Mouse (Mus musculus) urinary bladder, postnatal 4 days (tissue): ENCODE results near the gene Zfp473.
"Not testable (repeated sequence)": the region's sequence is repeated elsewhere in the genome, so short reads cannot be mapped to it uniquely, and the experiment has no call there.

ENCODE experiments used
- DNase-seq, 2 experiments: peaks; one replicate each; pipeline ENCODE4 v3.0.0; 2021 to 2022; ENCODE audit warnings: low spot score in 2 of 2

Zfp473 gene

DNA sequence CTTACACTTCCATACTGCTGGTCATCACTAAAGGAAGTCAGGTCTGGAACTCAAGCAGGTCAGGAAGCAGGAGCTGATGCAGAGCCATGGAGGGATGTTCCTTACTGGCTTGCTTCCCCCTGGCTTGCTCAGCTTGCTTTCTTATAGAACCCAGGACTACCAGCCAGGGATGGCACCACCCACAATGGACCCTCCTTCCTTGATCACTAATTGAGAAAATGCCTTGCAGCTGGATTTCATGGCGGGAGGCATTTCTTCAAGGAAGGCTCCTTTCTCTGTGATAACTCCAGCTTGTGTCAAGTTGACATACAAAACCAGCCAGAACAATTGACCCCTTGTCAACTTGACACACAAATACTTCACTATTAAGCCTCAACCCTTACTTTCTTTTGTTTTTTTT is at the start of gene Zfp473:
TSS of gene Zfp473 (minus strand) at position 101 of the 400 bp plus-strand sequence.
- not testable (repeated sequence) for DNase-seq

DNA sequence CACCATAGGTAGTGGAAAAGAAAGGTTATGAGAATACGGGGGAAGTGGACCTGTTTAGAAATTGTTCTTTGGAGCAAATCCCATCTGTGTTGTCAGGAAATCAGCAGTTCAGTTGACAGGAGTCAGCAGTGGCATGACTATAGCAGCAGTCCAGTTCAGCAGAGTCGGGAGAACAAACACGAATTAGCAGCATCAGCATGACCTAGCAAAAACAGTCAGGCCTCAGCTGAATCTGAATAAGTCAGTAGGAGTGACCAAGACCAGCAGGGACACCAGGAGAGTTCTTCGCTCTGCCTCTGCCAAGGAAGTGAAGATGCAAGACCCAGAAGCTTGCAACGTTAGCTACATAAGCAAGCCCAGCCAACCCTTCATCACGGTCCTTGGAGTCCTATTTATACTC is 41.9 kb upstream of the Zfp473 start:
- no peak for DNase-seq

DNA sequence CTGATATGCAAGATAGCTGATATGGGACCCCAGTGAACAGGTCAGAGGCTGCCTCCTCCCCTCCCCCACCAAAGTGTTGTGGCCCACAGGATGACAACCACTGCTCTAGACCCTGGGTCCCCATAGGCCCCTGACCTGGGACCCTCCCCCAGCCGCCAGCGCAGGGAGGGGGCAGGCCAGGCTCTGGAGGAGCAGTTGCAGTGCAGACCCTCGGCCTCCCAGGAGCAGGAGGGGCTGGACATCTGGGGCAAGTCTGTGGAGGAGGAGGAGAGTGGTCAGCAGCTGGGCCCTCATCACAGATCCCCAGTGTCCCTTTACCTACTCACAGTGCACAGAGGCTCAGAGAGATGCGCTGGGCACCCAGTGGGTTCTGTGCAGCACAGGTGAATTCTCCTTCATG is 39.2 kb upstream of the Zfp473 start:
- DNase-seq = no peak

DNA sequence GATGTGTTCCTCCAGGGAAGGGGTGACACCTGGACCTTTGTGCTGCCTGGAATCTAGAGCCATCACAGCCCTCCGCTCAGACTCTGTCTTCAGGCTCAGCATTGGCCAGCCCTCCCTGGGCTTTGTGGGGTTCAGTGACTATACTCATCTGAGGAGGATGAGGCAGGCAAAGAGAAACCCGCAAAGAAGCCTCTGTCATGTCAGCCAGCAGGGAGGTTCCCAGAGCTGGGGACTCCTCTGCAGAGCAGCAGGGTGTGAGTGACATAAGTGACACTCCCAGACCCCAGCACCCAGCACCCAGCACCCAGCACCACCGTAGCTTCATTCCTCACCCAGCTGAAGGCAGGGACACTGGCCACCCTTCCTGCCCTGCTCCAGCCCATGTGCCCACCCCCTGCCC is 38.7 kb upstream of the Zfp473 start:
- no peak for DNase-seq

DNA sequence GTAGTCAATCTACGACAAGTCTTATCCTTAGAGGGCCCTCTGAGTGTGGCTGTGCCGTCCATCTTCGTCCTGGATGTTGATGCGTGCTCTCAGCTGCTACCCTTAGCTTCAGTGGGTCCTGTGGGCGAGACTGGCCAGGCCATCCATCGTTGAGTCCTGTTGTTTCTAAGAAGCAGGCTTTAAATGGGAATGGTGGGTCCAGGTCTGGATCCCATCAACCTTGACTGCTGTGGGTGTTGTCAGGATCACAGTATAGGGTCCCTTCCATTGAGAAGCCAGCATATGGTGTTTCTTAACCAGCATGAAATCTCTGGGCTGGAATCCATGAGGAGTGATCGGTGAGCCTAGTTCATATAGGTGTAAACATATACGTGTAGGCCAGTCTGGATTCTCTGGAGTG is 29.3 kb upstream of the Zfp473 start:
- DNase-seq = no peak

DNA sequence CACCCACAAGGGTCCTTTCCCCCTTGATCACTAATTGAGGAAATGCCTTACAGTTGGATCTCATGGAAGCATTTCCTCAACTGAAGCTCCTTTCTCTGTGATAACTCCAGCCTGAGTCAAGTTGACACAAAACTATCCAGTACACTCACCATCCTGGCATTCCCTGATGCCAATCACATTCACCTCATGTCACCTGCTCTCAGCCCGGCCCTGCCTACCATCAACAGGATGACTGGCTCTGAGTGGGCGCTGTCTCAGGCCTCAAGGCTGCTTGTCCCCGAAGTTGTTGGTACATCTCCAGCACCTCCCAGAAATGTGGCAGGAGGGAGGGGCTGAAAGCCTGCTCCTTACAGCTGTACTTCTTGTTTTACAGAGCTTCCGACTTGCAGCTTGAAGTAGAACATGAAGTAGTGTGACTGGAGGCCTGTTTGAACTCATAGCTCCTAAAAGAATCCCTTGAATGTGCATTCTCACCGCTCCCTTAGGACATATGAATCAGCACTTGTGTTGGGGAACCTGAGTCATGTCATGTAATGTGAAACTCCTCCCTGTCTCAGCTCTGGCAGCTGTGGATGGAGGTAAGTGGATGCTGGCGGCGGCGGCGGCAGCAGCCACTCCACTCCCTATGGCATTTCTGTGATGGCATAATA is 26.1 kb upstream of the Zfp473 start:
- DNase-seq = no peak

DNA sequence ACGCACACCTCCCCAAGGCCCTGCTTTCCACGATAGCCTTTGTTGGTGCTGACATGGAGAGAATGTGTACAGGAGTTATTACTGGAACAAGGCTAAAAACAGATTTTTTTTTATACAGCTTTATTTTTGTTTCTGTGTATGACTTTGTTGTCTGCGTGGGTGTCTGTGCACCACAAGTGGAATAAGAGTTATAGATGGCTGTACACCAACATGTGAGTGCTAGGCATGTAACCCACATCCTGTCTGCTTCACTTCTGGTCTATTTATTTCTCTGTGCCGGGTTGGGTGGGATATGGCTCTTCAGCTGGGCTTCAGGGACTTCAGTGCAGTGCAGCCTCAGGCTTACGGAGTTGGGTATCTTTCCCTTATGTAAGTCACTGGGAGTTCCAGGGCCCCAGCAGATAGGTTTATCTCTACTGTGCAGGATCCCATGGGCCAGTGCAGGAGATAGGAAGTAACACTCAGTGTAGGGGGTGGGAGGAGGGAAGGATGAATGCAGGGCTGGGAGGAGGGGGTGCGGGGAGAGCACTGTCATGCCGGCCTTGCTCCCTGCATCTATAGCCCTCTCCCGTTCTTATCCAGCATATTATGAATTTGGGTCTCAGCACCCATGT is 21.8 kb upstream of the Zfp473 start:
- no peak for DNase-seq

DNA sequence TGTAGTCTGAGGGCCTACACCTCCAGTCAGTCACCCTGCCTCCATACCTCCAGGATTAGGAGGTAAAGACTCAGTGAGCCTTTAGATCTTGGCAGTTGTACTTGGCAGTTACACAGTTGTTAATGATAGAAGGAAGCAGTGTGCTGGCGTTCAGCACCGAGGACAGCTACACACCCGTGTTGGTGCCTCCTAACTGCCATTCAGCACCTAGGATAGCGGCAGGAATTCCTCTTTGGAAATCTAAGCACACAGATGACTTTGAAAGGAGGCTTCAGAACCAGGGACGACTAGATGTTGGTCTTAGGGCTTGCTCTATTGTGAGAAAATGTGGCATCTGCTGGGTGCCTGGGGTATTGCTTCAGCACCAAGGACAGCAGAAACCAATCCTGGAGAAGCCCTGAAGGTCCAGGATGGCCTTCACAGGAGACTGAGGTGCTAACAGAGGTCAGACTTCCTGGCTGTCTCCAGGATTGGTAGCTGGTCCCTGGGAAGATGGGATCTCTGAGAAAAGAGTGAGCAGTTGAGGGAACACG is 19.3 kb upstream of the Zfp473 start:
- peak; percentile 51 to 73 for DNase-seq

DNA sequence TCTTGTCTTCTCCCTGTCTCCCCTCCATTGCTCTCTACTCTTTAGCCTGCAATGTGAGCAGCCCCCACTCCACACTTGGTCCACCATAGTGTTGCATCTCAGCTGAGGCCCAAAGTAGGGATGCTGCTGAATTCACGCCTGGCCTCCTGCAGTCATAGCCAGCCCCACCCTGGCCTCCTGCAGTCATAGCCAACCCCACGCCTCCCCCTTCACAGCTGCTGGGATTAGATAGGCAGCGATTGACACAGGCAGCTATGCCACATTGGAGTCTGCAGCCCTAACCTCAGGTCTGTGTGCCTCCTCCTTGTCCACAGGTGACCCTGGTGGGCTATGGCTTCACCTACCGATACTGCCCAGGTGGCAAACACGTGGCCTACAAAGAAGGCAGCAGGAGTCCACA is 17.3 kb upstream of the Zfp473 start:
- DNase-seq = no peak

DNA sequence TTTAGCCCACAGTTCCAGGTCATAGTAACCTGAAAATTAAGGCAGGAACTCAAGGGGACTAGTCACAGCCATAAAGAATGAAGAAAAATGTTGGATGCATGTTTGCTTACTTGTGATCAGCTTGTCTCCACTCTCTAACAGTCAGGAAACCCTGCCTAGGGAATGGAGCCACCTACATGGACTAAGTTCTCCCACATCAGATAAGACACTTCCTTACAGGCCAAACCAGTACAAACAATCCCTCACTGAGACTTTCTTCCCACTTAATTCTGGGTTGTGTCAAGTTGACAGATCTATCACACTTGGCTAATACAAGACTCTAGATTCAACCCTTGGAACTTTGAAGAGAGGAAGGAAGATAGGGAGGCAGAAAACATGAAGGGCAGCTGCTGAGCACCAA is 9.5 kb upstream of the Zfp473 start:
- no peak for DNase-seq

DNA sequence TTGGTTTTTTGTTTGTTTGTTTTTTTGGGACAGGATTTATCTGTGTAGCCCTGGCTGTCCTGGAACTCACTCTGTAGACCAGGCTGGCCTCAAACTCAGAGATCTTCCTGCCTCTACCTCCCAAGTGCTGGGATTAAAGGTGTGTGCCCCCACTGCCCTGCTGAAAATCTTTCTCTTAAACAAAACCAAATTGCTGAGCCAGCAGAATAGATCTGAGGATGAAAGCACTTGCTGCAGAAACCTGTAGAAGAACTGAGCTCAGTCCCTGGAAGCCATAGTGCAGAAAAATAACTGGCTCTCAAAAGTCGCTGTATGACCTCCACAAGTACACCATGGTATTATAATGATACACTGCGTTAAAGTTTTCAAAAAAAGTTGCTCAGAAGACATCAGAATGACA is 6.3 kb upstream of the Zfp473 start:
- no peak for DNase-seq

DNA sequence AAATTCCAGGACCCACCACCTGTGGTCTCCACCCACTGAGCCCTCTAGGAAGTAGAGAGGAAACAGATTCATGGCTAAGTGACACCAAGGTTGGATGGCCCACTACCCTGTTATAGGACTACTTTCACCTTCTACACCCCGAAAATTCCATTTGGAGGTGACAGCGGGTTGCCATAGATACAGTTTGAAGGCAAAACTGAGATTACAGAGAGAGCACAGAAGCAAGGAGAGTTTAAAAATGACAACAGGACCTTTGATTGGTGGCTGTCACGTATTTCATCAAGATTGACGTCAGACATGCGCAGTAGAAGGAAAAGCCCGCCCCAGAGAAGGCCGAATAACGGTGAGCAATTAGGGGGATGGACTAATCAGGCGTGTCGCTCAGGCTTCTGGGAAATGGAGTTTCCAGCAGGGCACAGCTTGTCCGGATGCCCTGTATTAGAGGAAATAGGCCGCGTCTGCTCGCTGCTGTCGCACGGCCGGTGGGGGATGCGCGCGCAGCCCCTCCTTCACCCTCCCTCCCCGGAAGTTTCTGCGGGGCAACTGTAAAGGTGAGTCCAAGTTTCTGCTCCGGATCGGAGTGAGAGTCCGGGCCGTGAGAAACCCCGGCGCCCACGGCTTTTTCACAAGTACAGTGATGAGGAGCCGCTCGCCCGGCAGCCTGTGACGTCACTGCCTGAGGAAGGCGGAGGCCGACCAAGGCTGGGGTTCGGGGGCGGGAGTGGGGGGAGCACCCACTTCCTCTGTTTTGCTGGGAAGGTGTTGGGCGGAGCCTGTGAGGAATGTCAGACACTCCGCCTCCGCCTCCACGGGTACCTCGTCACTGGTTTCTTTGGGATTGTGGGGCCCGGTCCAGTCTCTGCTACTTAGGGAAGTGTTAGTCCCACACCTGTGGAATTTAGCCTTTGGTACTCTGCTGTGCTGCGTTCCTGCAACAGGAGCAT is 2.5 kb downstream of the Zfp473 start, which contains the start of gene Vrk3:
TSS of gene Vrk3 (plus strand) at position 313 of the 944 bp plus-strand sequence.
- DNase-seq = peak; percentile 90 to 92

DNA sequence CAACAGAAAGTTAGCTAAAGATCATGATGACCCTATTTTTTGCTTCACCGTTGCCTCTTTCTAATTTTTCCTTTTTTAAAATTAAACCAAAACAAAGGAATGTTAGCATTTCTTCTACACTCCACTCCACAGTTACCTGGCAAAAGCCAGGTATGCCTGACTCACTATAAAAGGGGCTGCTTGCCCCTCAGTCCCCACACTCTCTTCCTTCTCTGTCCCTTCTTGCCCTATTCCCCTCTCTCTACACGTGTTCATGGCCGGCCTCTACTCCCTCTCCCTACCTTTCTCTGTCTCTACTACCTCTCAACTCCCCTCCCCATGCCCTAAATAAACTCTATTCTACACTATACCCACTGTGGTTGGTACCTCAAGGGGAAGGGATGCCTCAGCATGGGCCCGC is 3.7 kb downstream of the Zfp473 start:
- no peak for DNase-seq

DNA sequence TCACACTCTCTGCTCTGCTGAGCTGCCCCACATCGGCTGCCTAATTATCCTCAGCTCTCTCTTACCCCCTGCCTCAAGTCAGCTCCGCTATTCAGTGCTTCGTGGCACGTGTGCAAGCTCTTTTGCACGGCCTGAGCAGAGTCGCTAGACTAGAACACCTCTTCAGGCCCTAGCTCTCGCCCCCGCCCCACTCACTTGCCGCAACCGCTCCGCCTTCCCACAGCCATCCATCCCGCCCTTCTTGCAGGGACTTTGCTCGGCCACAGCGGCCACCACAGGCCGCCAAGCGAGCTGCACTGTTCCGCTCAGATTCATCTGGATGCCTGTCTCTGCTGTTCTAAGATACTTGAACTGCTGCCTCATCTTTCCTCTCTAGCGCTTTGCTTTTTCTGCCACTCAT is 5.8 kb downstream of the Zfp473 start:
- DNase-seq = peak; percentile 57 to 75

DNA sequence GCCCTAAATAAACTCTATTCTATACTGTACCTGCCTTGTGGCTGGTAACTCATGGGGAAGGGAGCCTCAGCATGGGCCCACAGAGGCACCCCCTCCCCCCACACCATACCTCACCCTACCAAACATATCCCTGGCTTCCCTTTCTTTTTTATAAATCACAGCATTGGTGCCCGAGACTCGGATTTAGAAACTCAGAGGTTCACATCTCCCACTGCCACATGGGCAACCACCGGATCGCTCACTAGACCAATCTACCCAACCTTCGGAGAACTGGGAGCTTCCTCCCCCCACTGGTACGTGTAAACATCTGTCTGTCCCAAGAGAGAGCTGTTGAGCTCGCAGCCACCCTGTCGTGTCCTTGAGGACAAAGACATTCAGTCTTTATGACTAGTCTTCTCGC is 6.6 kb downstream of the Zfp473 start:
- DNase-seq = no peak

DNA sequence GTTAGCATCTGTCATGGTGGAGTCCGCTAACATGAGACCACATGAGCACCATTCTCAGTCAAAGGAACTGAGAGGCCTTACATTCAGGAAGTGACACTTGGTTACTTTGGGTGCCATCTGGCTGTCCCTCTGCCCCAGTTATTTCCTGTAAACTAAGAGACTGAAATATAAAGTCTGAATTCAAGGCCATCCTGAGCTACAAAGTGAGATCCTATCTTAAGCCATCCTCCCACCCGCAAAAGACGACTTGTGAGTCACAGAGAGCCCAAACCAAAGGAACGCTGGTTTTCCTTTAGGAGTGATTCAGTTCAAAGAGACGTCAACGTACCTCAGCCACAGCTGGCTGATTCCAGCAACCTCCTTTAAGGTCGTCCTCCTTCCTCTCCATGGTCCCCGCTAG is 9.5 kb downstream of the Zfp473 start:
- DNase-seq = no peak

DNA sequence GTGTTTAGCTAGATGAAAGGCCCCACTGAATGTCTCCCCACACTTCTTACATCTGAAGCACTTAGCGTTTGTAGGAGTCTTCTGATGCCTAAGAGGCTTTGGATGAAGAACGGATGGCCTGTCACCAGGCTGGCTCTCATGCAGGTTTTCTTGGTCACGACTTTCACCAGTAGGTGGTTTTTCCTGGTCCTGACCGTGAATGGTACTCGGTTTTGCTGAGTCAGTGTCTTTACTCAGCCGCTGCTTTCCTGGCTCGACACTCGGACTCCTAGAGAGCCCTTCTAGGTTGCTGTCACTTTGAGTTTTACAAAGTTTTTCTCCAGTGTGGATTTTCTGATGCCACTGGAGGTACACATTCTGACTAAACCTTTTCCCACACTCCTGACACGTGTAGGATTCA is 17.1 kb downstream of the Zfp473 start:
- no peak for DNase-seq

DNA sequence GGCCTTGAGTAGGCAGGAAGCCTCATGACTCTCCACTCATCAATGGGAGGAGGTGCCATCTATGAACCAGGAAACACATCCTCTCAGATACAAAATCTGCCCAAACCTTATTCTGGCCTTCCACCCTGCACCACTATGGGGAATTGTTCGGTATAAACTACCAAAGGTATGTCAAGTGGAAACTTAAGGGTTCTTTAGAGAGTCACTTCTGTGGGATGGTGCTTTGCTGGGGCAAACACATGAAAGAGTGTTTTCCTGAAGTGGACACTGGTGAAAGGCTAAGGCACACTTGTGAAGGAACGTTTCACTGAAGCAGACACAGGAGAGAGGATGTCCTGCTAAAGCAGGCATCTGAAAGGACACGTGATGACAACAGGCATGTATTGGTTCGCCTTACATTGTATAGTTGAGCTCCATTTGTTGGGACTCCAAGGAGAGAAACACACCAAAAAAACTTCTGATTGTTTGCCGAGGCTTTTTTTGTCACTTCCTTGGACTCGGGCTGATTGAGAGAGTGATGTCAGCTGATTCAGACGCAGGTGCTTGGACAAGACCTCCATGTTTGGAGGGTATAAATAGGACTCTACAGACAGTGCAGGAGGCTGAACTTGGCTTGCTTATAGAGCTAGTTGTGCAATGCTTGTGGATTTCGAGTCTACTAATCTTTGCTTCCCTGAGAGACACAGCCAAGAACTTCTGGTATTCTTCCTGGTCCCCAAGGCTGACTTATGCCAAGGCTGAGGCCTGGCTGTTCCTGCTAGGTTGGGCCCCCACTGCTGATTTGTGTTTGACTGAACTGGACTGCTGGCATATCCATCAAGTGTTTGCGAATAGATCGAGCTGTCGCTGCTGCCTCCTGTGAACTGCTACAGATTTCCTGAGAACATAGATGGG is 22.5 kb downstream of the Zfp473 start:
- DNase-seq = no peak

DNA sequence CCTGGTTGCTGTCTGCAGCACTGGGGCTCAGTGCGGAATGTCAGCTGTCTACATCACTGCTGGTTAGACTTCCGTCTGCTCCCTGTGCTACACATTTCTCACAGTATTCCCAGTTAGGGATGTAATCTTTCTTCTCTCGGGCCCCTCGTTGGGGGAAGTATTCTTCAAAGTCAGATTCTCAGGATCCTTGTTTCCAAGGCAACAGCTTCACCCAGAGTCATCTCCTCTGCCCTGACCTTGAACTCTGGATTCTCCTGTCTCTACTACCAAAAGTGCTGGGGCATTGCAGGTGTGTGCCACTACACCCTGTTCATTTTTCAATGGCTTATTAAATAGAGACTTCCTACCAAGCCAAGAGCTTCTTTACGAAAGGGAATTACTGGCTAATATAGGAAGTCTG is 23.7 kb downstream of the Zfp473 start:
- DNase-seq = no peak

DNA sequence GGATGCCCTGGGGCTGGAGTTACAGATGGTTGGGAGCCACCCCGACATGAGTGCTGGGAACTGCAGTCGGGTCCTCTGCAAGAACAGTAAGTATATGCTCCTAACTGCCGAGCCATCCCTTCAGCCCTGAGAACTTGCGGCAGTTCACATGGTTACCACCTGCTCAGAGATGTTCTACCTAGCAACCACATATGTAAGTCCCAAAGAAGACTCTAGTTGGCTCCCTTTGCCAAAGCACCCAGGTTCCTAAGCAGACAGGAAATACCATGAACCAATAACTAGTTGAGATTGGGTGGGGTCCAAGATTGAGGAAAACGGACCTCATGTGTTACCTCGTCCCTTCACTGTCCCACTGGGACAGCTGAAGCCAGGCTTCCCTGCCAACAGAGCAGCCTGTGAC is 24.5 kb downstream of the Zfp473 start:
- DNase-seq = no peak

DNA sequence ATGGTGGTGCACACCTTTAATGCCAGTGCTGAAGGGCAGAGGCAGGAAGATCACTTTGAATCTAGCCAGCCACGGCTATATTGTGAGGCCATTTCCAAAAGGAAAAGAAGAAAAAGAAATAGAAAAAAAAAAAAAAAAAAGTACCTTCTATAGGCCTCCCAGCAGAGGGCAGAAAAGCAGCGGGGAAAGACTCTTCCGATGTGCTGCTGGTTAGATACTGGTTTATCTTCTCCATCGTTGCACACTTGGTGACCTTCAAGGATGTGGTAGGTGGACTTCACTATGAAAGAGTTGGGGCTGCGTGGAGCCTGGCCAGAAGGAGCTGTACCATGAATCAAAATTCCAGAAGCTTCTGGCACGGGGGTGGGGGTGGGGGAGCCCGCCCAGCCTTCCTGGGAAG is 26.5 kb downstream of the Zfp473 start:
- DNase-seq = no peak
